Mouse (Mus musculus) intestine, embryonic 16.5 days (tissue): Measurements from ENCODE around the gene Vmn2r89. TPM values are rescaled to one million over a fixed set of nuclear protein-coding genes. Genes with fewer than 3 reads are reported as not detected.
"Not testable (repeated sequence)": the region's sequence is repeated elsewhere in the genome, so short reads cannot be mapped to it uniquely, and the experiment has no call there.

ENCODE experiments used
- ATAC-seq: fragments of 200-750 bp; cut with Nextera tagmentation; 2 replicates; pipeline ENCODE4 v1.8.0; 2017; ENCODE audit warnings: moderate TSS enrichment, moderate library complexity
- H3K27ac ChIP-seq: fragments of 300-500 bp; sonication (generic); 2 replicates; pipeline ENCODE4 v1.5.1; 2014; ENCODE audit warnings: mild to moderate bottlenecking, low read length
- H3K27me3 ChIP-seq: fragments of 300-500 bp; sonication (generic); replicated peaks from 2 replicates; pipeline ENCODE4 v1.6.1; 2014; ENCODE audit warnings: low read length, control low read depth, mixed read lengths; ENCODE audit not compliant: control insufficient read depth, insufficient read depth
- H3K36me3 ChIP-seq: fragments of 300-500 bp; sonication (generic); 2 replicates; pipeline ENCODE4 v1.6.1; 2014; ENCODE audit warnings: low read length, control low read depth; ENCODE audit not compliant: control insufficient read depth, insufficient read depth
- H3K4me1 ChIP-seq: fragments of 300-500 bp; sonication (generic); 2 replicates; pipeline ENCODE4 v1.6.1; 2014; ENCODE audit warnings: low read length, control low read depth, mixed read lengths; ENCODE audit not compliant: control insufficient read depth, insufficient read depth
- H3K4me2 ChIP-seq: fragments of 300-500 bp; sonication (generic); 2 replicates; pipeline ENCODE4 v1.6.1; 2014; ENCODE audit warnings: low read depth, low read length, control low read depth
- H3K4me3 ChIP-seq: fragments of 300-500 bp; sonication (generic); 2 replicates; pipeline ENCODE4 v1.5.1; 2014; ENCODE audit warnings: mild to moderate bottlenecking, low read length
- H3K9ac ChIP-seq: fragments of 300-500 bp; sonication (generic); 2 replicates; pipeline ENCODE4 v1.6.1; 2014; ENCODE audit warnings: low read depth, low read length
- H3K9me3 ChIP-seq: fragments of 300-500 bp; sonication (generic); 2 replicates; pipeline ENCODE4 v1.6.1; 2016; ENCODE audit warnings: low read length, control low read depth; ENCODE audit not compliant: control insufficient read depth
- WGBS: fragments of 180-500 bp; shearing (Covaris S2); extraction: QIAGEN DNeasy Blood & Tissue Kit; methylation state at CpG from one replicate; pipeline ENCODE4 v1.1.7; 2014; 5-methylcytosine and 5-hydroxymethylcytosine counted together
- polyA plus RNA-seq: library from polyadenylated mRNA; unstranded; fragments of >200 nt; fragmentation: Nextera tagmentation; extraction: Ambion mirVana; gene quantifications from 2 replicates; pipeline ENCODE4 v1.2.1, GENCODE M21; 2015

Vmn2r89 gene
- not detected in 2 replicates for polyA plus RNA-seq

GRCm38 (mm10) chr14:51451557-51451956, at the start of gene Vmn2r89:
TSS of gene Vmn2r89 (plus strand) at chr14:51451857.
- 79% methylated on average over 2 of the region's 2 CpGs for WGBS
- not testable (repeated sequence) for H3K4me2 ChIP-seq, H3K4me3 ChIP-seq, H3K9me3 ChIP-seq, H3K27ac ChIP-seq, H3K36me3 ChIP-seq, ATAC-seq, H3K9ac ChIP-seq, H3K4me1 ChIP-seq, H3K27me3 ChIP-seq

- H3K4me3 ChIP-seq = no peak within 1 kb of the TSS
- no peak within 1 kb of the TSS for H3K9ac ChIP-seq
- no peaks in the 10 kb centered on the region for H3K4me1 ChIP-seq
- no peaks in the 10 kb centered on the region for H3K36me3 ChIP-seq
- H3K9me3 ChIP-seq = no peaks in the 10 kb centered on the region
- no peak within 1 kb of the TSS for H3K27ac ChIP-seq
- 83% methylated on average over 1 of the region's 1 CpGs for WGBS
- no peaks in the 10 kb centered on the region for H3K27me3 ChIP-seq
- ATAC-seq = no peak
- no peak within 1 kb of the TSS for H3K4me2 ChIP-seq
These were observed 41.1 kb upstream of the Vmn2r89 start, which contains the start of gene Vmn2r88 for GRCm38 (mm10) chr14:51410520-51410919. TSS of gene Vmn2r88 (plus strand) at chr14:51410820.

GRCm38 (mm10) chr14:51423885-51424284, 27.8 kb upstream of the Vmn2r89 start:
- H3K4me3 ChIP-seq = no peak overlapping the region
- H3K27me3 ChIP-seq = no peaks in the 10 kb centered on the region
- H3K4me2 ChIP-seq = no peak overlapping the region
- H3K9ac ChIP-seq = no peak overlapping the region
- no peaks in the 10 kb centered on the region for H3K36me3 ChIP-seq
- no peak for ATAC-seq
- H3K9me3 ChIP-seq = no peaks in the 10 kb centered on the region
- no peaks in the 10 kb centered on the region for H3K4me1 ChIP-seq
- no peak overlapping the region for H3K27ac ChIP-seq
- WGBS = 58% methylated on average over 2 of the region's 2 CpGs

- H3K27ac ChIP-seq, H3K4me2 ChIP-seq, H3K9me3 ChIP-seq, H3K36me3 ChIP-seq, H3K4me3 ChIP-seq, H3K9ac ChIP-seq, H3K4me1 ChIP-seq, ATAC-seq, H3K27me3 ChIP-seq: not testable (repeated sequence)
These were observed 21.5 kb upstream of the Vmn2r89 start for GRCm38 (mm10) chr14:51430138-51430537.

- Histone ChIP-seq H3K36me3 (no peaks in the 10 kb centered on the region), H3K4me3 (no peak overlapping the region), H3K4me2 (no peak overlapping the region), H3K9ac (no peak overlapping the region), H3K9me3 (0 out of 2 replicates have a peak, but pooled peaks cover 2% of the 10 kb centered on the region), H3K4me1 (no peaks in the 10 kb centered on the region), H3K27me3 (no peaks in the 10 kb centered on the region), H3K27ac (no peak overlapping the region)
- ATAC-seq = no peak
- 95% methylated on average over 16 of the region's 16 CpGs for WGBS
These were observed 17.1 kb upstream of the Vmn2r89 start for GRCm38 (mm10) chr14:51434546-51434945.

- H3K27ac ChIP-seq = no peak overlapping the region
- no peaks in the 10 kb centered on the region for H3K36me3 ChIP-seq
- H3K9ac ChIP-seq = no peak overlapping the region
- H3K4me2 ChIP-seq = no peak overlapping the region
- no peak overlapping the region for H3K4me3 ChIP-seq
- 96% methylated on average over 26 of the region's 26 CpGs for WGBS
- H3K27me3 ChIP-seq = no peaks in the 10 kb centered on the region
- no peaks in the 10 kb centered on the region for H3K4me1 ChIP-seq
- ATAC-seq = no peak
- H3K9me3 ChIP-seq = 0 out of 2 replicates have a peak, but pooled peaks cover 2% of the 10 kb centered on the region
These were observed 16.6 kb upstream of the Vmn2r89 start for GRCm38 (mm10) chr14:51435020-51435419.

- H3K36me3 ChIP-seq = no peaks in the 10 kb centered on the region
- H3K4me1 ChIP-seq = no peaks in the 10 kb centered on the region
- H3K4me2 ChIP-seq = no peak overlapping the region
- H3K9me3 ChIP-seq = 0 out of 2 replicates have a peak, but pooled peaks cover 2% of the 10 kb centered on the region
- no peak overlapping the region for H3K4me3 ChIP-seq
- no peaks in the 10 kb centered on the region for H3K27me3 ChIP-seq
- no peak overlapping the region for H3K27ac ChIP-seq
- no peak overlapping the region for H3K9ac ChIP-seq
- WGBS = 95% methylated on average over 4 of the region's 4 CpGs
- no peak for ATAC-seq
These were observed 12.7 kb upstream of the Vmn2r89 start for GRCm38 (mm10) chr14:51438955-51439354.

- not testable (repeated sequence) for ATAC-seq, H3K4me2 ChIP-seq, H3K4me3 ChIP-seq, H3K9ac ChIP-seq, H3K4me1 ChIP-seq, H3K36me3 ChIP-seq, H3K9me3 ChIP-seq, H3K27me3 ChIP-seq, H3K27ac ChIP-seq
- WGBS = 87% methylated on average over 10 of the region's 10 CpGs
These were observed 28.6 kb downstream of the Vmn2r89 start for GRCm38 (mm10) chr14:51480278-51480677.

- not testable (repeated sequence) for H3K36me3 ChIP-seq, ATAC-seq, H3K4me3 ChIP-seq, H3K4me1 ChIP-seq, H3K27ac ChIP-seq, H3K27me3 ChIP-seq, H3K4me2 ChIP-seq, H3K9ac ChIP-seq, H3K9me3 ChIP-seq
- WGBS = 72% methylated on average over 12 of the region's 12 CpGs
These were observed 29.8 kb downstream of the Vmn2r89 start for GRCm38 (mm10) chr14:51481332-51482015.
